Mouse (Mus musculus): ENCODE results near the gene Mas1.

DNA sequence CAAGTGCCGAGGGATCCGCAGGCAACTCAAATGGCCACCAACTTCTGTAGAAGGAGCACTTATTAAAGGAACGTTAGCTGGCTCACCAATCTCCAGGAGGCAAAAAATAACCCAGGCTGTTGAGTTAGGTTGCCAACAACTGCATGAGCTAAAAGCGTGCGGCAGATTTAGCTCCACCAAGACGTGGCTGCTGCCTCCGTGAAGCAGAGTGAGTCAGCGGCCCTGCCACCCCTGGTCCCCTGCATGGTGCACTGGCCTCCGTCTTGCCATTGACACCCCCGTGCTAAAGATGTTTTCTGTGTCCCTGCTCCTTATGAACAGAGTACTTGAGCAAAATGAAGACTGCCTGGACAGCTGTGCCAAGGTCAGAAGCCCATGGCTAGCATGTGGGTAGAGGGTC, 1.1 kb downstream of the Mas1 start:
- no peak for TF ChIP-seq MAFK (IDR thresholded peaks at IDR 0.05; ENCODE audit: borderline replicate concordance, low read depth, low read length)
- TF ChIP-seq GATA1 (IDR thresholded peaks at IDR 0.05; ENCODE audit: low read depth, low read length), result no peak
- TF ChIP-seq TAL1 (IDR thresholded peaks at IDR 0.05; ENCODE audit: low read length), result no peak
- TF ChIP-seq POLR2A (IDR thresholded peaks at IDR 0.05; ENCODE audit: control insufficient read depth in 1 of 2, insufficient read depth in 1 of 2, low read depth in 1 of 2, low read length in 2 of 2, poor library complexity in 1 of 2), result no peak
- TF ChIP-seq ZMIZ1 (IDR thresholded peaks at IDR 0.05; ENCODE audit: low read depth, low read length), result no peak
- no peak for TF ChIP-seq GABPA (IDR thresholded peaks at IDR 0.05; ENCODE audit: low read depth, low read length)
- TF ChIP-seq NRF1 (IDR thresholded peaks at IDR 0.05; ENCODE audit: insufficient read depth, low read depth, low read length, poor library complexity, severe bottlenecking), result no peak
- TF ChIP-seq ZC3H11A (IDR thresholded peaks at IDR 0.05; ENCODE audit: low read depth, low read length), result no peak
- TF ChIP-seq MAX (IDR thresholded peaks at IDR 0.05; ENCODE audit: low read length), result no peak
